Mouse (Mus musculus) small intestine, adult 2 months (tissue): ENCODE data around the gene Npas3.

Experiments used
- CTCF ChIP-seq: fragments of 200-500 bp; IDR thresholded peaks from 2 replicates; pipeline ENCODE4 v1.5.1; 2012; ENCODE audit warnings: low read depth, mild to moderate bottlenecking, control low read depth, inconsistent platforms, low read length, moderate library complexity, mixed read lengths; ENCODE audit not compliant: insufficient replicate concordance, insufficient read length; ENCODE audit errors: extremely low read depth
- POLR2A ChIP-seq: fragments of 200-500 bp; IDR thresholded peaks from 2 replicates; pipeline ENCODE4 v1.6.1; 2012; ENCODE audit warnings: low read depth, mild to moderate bottlenecking, control low read depth, inconsistent platforms, low read length, moderate library complexity

DNA sequence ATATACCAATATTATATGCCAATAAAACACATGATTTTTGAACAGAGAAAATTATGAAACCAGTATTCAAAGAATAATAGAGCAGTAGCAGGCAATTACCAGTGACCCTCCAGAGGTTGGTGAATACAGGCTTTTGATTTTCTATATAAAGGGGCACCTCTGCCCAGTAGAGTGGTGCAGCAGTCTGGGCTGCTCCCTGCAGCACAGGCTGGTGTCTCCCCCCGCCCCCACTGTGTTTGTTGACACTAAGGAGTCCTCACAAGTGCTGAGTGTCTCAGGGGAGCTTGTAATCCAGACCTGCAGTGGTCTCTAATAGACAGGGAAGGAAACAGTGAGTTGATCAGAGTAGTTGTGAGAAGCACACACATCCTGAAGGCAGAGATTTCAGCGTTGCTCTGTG is 68.2 kb downstream of the Npas3 start:
- TF ChIP-seq CTCF (no peak), POLR2A (no peak)
